Mouse (Mus musculus): ENCODE results near the gene Rgcc. TPM values are rescaled to one million over a fixed set of nuclear protein-coding genes. Genes with fewer than 3 reads are reported as not detected.

The Rgcc gene
- polyA plus RNA-seq, 1 experiment from 2014 or later, result 3.0 TPM

DNA sequence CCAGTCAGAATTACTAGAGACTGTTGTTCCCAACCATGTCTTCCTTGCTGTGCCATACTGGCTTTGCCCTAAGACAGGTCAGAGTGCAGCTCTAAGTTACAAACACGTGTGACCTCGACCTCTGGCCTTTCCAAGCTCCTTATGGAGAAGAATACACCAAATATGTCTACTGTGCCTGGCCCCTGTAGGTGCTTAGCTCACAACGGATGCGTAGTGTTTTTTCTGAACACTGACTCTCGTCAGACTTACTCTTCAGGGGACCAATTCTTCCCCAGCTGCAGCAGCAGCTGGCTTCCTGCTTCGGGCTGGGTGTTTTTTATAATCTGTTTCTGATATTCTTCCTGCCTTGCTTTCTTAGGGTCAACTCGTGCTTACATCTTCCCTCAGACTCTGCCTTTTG is 14.4 kb upstream of the Rgcc start:
- CTCF ChIA-PET, result no interaction called here
- DNase-seq (ENCODE audit: low read depth, low spot score) (no peak), ATAC-seq (no peak)
- no peak for TF ChIP-seq CTCF (IDR thresholded peaks at IDR 0.05)
- POLR2A ChIA-PET, result no interaction called here
- no peaks in the 10 kb centered on the region for H3K27me3 ChIP-seq
- in situ Hi-C loops (cut with MboI; ENCODE audit: low pct_unique_long_range_greater_than_20kb), result loop anchor here (25.0 kb wide), 1 partner anchor 654 kb away; no protein-coding TSS in a partner anchor

DNA sequence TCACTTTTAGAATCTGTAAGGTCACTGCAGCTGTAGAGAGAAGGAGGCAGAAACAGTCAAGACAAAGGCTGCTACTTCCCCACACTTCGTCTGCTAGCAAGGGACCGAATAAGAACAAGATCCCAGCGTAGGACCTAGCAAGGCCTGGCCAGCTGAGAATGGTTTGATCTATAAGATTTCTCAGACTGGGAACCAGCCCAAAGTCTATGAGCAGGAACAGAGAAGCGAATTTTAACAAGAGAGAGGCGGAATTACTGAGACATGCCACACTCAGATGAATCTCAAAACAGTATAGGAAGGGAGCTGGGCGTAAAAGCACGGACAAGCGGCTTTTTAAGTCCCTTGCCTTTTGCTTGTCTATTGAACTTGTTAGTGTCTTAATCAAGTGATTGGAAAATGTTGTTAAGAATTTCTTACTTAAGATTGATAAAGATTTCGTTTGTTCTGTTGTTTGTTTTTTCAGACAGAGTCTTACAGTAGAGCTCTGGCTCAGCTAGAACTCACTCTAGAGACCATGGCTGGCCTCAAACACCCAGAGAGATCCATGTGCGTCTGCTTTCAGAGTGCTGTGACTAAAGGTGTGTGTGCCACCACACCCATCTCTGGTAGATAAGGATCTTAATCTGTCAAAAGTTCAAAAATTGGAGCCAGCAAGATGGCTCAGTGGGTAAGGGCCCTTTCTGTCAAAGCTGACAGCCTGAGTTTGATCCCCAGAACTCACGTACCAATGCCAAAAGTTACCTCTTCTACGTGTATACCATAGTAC is 13.0 kb upstream of the Rgcc start:
- ATAC-seq, result no peak
- in situ Hi-C loops (cut with MboI; ENCODE audit: low pct_unique_long_range_greater_than_20kb), result loop anchor here (25.0 kb wide), 1 partner anchor 652 kb away; no protein-coding TSS in a partner anchor

DNA sequence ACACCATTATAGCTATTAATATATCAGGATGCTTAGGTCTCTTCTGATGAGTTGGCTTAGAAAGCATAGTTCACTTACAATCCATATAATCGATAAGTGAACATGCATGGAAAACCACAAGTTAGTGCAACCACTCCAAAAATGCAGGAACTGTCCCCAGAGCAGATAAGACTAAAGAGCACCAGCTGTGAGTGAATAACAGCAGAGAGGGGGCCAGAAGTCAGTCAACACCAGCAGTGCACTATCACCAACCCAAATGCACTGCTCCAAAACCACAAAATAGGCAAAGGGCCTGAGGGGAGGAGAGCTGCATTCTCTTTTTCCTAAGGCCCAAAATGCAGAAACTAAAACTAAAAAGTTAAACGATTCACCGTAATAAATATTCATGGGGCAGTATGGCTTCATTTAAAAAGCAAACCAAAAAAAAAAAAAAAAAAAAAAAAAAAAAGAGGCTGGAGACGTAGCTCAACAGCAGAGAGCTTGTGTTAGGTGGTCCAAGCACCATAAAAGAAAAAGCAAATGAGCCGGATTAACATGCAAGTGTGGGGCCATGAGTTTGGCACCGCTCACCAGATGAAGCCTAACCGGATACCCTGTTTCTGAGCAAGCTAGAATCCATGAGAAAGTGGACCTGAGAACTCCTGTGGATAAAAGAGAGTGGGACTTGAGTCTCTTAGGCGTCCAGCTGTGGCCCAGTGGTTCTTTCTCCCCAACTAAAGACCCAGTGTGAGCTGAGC is 12.2 kb upstream of the Rgcc start:
- DNase-seq (ENCODE audit: low read depth, low spot score), result no peak
- no peaks in the 10 kb centered on the region for H3K27me3 ChIP-seq
- ATAC-seq, result no peak
- in situ Hi-C loops (cut with MboI; ENCODE audit: low pct_unique_long_range_greater_than_20kb), result loop anchor here (25.0 kb wide), 1 partner anchor 651 kb away; no protein-coding TSS in a partner anchor
- POLR2A ChIA-PET, result interaction anchor here (1.2 kb wide), 1 partner anchor 32 kb away, joined by 3 read pairs; no protein-coding TSS in a partner anchor
- CTCF ChIA-PET, result interaction anchor here (0.7 to 1.6 kb wide), 5 partner anchors 9 to 148 kb away, joined by 3 to 4 read pairs (median 3); no protein-coding TSS in a partner anchor
- TF ChIP-seq CTCF (IDR thresholded peaks at IDR 0.05), result no peak

More for the DNA sequence above, 13.0 kb upstream of the Rgcc start:
- ChIA-PET POLR2A (no interaction called here), CTCF (interaction anchor here (0.7 to 1.4 kb wide), 2 partner anchors 14 to 149 kb away, joined by 3 to 4 read pairs; no protein-coding TSS in a partner anchor)
- DNase-seq (ENCODE audit: low read depth, low spot score), result no peak
- no peak for TF ChIP-seq CTCF (IDR thresholded peaks at IDR 0.05)
- no peaks in the 10 kb centered on the region for H3K27me3 ChIP-seq

DNA sequence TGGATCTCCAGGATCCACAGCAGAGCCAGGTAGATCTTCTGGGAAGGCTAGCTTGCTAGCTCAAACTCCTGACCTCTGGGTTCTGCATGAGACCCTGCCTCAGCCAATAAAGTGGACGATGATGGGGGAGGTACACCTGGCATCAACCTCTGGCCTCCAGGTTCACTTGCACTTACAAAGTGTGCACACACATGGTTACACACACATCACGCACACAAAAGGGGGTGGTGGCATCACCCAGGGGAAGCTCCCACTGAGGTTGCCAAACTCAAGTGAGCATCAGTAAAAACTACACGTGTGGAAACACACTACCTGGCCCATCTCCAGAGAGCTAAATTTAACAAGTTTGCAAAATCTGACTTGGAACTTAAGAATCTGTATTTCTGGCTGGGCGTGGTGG is 11.3 kb upstream of the Rgcc start:
- ChIA-PET POLR2A (interaction anchor here (1.2 kb wide), 1 partner anchor 33 kb away, joined by 3 read pairs; no protein-coding TSS in a partner anchor), CTCF (interaction anchor here (1.0 to 1.6 kb wide), 3 partner anchors 10 to 21 kb away, joined by 3 to 4 read pairs (median 3); no protein-coding TSS in a partner anchor)
- DNase-seq (ENCODE audit: low read depth, low spot score) (no peak), ATAC-seq (no peak)
- no peaks in the 10 kb centered on the region for H3K27me3 ChIP-seq
- in situ Hi-C loops (cut with MboI; ENCODE audit: low pct_unique_long_range_greater_than_20kb), result loop anchor here (25.0 kb wide), 1 partner anchor 650 kb away; no protein-coding TSS in a partner anchor
- TF ChIP-seq CTCF (IDR thresholded peaks at IDR 0.05), result no peak

DNA sequence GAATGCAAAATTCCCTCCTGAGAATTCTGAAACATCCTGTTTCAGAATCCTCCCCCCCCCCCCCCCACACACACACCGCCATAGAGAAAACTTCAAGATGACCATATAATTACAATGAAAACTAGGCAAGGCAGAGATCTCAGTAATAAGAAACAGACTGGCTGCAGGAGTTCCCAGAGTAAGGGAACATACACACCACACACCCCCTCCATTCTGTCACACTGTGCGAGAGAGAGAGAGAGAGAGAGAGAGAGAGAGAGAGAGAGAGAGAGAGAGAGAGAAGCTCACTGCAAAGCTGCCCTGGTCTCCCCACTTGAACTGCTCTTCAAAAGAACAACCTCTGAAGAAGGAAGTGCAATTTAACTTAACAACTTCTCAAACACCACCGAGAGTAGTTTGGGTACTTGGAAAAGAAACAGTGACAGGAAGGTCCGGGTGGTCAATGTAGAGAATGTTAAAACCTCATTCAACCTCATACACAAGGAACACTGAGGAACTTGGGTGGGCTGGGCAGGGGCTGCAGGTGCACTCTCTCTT is 10.5 kb upstream of the Rgcc start:
- in situ Hi-C loops (cut with MboI; ENCODE audit: low pct_unique_long_range_greater_than_20kb), result loop anchor here (25.0 kb wide), 1 partner anchor 650 kb away; no protein-coding TSS in a partner anchor
- ATAC-seq, result no peak
- CTCF ChIA-PET, result interaction anchor here (1.6 kb wide), 2 partner anchors 11 to 20 kb away, joined by 3 to 4 read pairs; no protein-coding TSS in a partner anchor
- no peak for TF ChIP-seq CTCF (IDR thresholded peaks at IDR 0.05)
- no peak for DNase-seq (ENCODE audit: low read depth, low spot score)
- POLR2A ChIA-PET, result no interaction called here
- H3K27me3 ChIP-seq, result no peaks in the 10 kb centered on the region

DNA sequence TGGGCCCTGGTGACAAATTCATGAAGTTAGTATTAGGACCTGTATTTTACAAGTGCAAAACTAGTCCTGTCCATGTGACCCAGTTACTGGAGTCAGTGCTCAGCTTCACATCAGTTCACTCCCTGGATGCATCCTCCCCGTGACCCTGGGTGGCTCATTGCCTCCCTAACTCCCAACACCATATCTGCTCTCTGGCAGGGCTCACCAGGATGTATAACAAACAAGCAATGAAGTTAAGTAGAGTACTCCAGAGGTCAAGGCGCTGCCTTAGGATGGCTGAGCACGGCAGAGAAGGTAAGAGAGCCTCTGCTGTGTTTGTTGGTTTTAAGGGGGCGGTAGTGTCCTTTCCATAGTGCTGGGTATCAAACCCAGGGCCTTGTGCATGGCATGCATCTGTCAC is 7.7 kb upstream of the Rgcc start:
- H3K27me3 ChIP-seq, result no peaks in the 10 kb centered on the region
- no peak for ATAC-seq
- CTCF ChIA-PET, result no interaction called here
- POLR2A ChIA-PET, result no interaction called here
- TF ChIP-seq CTCF (IDR thresholded peaks at IDR 0.05), result no peak
- in situ Hi-C loops (cut with MboI; ENCODE audit: low pct_unique_long_range_greater_than_20kb), result loop anchor here (25.0 kb wide), 1 partner anchor 647 kb away; no protein-coding TSS in a partner anchor
- no peak for DNase-seq (ENCODE audit: low read depth, low spot score)

DNA sequence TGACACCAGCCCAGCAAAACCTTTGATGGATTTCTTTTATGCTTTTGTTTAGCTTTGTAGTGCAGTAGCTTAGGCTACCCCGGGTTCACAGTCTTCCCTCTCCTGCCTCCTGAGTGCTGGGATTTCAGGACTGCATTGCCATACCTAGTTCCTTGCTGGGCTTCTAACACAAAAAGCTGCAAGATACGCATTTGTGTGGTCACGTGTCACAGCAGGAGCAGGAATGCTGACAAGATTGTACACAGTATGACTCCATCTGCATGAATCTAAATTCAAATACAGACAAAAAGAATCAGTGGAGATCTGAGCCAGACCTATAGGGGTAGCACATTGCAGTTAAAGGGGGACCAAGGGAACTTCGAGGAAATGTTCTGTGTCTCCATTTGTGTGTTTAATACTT is 6.9 kb upstream of the Rgcc start:
- TF ChIP-seq CTCF (IDR thresholded peaks at IDR 0.05), result no peak
- ATAC-seq (no peak), DNase-seq (ENCODE audit: low read depth, low spot score) (no peak)
- no peaks in the 10 kb centered on the region for H3K27me3 ChIP-seq
- ChIA-PET POLR2A (no interaction called here), CTCF (interaction anchor here (1.1 kb wide), 1 partner anchor 15 kb away, joined by 3 read pairs; no protein-coding TSS in a partner anchor)
- in situ Hi-C loops (cut with MboI; ENCODE audit: low pct_unique_long_range_greater_than_20kb), result loop anchor here (25.0 kb wide), 1 partner anchor 646 kb away; no protein-coding TSS in a partner anchor

DNA sequence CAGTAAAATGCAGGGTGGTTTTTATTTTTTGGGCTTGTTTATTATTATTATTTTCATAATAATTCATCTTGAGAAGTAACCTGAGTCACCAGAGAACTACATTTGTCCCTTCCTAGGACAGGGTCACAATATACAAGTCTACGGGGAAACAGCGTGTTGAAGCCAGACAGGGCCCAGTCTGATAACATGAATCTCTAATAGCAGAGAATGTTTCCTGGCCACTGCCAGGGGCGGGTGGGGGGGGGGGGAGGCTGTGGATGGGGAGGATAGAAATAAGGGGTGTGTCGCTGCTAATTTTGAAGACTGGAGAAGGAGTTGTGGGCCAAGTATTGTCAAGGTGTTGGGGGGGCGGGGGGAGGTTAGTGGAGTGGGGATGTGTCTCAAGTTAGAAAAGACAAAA is 6.5 kb upstream of the Rgcc start:
- ChIA-PET CTCF (interaction anchor here (1.1 kb wide), 1 partner anchor 15 kb away, joined by 3 read pairs; no protein-coding TSS in a partner anchor), POLR2A (no interaction called here)
- ATAC-seq (no peak), DNase-seq (ENCODE audit: low read depth, low spot score) (no peak)
- in situ Hi-C loops (cut with MboI; ENCODE audit: low pct_unique_long_range_greater_than_20kb), result loop anchor here (25.0 kb wide), 1 partner anchor 646 kb away; no protein-coding TSS in a partner anchor
- no peaks in the 10 kb centered on the region for H3K27me3 ChIP-seq
- no peak for TF ChIP-seq CTCF (IDR thresholded peaks at IDR 0.05)

DNA sequence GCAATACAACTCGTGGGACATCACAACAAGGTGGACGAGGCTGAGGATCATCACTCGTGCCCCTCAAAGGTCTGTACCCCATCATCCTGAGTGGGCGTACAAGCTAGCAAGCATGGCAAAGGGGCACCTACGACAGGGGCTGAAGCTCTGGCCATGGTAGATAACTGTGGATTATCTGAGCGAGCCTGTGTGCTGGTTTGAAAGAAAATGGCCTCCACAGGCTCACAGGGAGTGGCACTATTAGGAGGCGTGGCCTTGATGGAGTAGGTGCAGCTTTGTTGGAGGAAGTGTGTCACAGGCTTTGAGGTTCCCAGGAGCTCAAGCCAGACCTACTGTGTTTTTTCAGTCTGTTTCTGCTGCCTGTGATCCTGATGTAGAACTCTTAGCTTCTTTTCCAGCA is 5.7 kb upstream of the Rgcc start:
- CTCF ChIA-PET, result interaction anchor here (1.1 kb wide), 1 partner anchor 14 kb away, joined by 3 read pairs; no protein-coding TSS in a partner anchor
- no peak for ATAC-seq
- TF ChIP-seq CTCF (IDR thresholded peaks at IDR 0.05), result no peak
- POLR2A ChIA-PET, result no interaction called here
- no peaks in the 10 kb centered on the region for H3K27me3 ChIP-seq
- in situ Hi-C loops (cut with MboI; ENCODE audit: low pct_unique_long_range_greater_than_20kb), result loop anchor here (25.0 kb wide), 1 partner anchor 645 kb away; no protein-coding TSS in a partner anchor
- no peak for DNase-seq (ENCODE audit: low read depth, low spot score)

DNA sequence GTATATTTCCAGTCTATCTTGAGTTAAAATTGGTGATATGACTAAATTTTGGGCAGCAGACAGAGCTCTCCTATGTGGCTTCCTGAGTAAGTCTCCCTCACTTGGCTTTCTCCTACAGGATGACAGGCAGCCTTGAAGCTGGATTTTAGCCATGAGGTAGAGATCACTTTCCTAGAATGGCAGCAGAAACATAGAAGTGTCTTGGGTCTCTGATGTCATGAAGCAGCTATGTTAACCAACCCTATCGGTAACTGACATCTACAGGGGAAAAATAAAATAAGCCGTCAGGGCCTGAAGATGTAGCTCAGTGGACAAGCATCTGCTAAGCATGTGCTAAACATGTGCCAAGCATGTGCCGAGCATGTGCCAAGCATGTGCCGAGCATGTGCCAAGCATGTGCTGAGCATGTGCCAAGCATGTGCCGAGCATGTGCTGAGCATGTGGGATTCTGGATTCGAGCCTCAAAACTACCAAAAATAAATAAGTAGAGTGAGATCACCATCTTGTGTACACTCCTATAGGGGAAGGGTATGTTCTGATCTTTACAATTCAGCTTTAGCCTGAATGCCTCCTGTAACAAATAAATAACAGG is 3.5 kb upstream of the Rgcc start:
- no peak for DNase-seq (ENCODE audit: low read depth, low spot score)
- no peak for ATAC-seq
- POLR2A ChIA-PET, result no interaction called here
- in situ Hi-C loops (cut with MboI; ENCODE audit: low pct_unique_long_range_greater_than_20kb), result loop anchor here (25.0 kb wide), 1 partner anchor 643 kb away; no protein-coding TSS in a partner anchor
- no peak for TF ChIP-seq CTCF (IDR thresholded peaks at IDR 0.05)
- CTCF ChIA-PET, result no interaction called here
- no peaks in the 10 kb centered on the region for H3K27me3 ChIP-seq
